Mouse (Mus musculus): ENCODE measurements at regions not wholly inside any gene's neighbourhood (a gene's known extent, or its start where the extent isn't known, plus 50 kb on each side); places are given as distances from the start of the nearest gene placed in this dataset.

DNA sequence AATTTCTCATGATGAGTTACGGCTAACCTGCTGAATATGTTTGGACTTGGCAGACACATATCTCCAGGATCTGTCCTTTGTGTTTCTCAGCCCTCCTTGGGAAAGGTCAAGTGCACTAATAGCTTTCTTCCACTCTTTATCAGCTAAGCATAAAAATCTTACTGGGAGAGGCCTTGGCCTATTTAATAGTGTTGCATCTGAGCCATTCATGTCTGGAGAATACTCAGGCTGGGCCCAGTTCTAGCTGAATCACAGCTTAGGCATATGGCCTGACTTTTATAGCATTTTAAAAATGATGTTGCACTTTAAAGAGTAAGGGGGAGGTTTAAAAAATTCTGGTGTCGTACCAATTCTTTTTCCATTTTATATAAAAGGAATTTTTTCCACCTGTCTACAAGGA lies 166.4 kb upstream of the Tas2r134 start:
- H3K4me1 ChIP-seq (ENCODE audit: control insufficient read depth, insufficient read depth, low read length) = peaks cover 6% of the 10 kb centered on the region

DNA sequence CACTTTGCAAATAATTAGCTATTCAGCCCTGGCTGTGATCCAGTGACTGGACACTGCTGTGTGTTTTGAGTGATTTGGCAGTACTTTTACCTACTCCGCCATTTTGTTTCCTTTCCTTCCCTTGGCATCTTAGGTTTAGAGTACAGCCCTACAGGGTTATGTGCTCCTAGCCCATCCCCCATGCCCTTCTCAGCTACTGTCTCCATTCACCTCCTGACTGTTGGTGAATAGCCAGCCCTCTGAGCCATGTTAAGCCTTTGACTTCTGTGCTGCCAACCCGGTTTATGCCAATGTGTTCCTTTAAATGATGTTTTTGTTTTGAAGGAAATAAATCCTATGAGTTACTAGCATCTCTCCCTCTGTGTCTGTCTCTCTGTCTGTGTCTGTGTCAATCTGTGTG lies 167.8 kb upstream of the Tas2r134 start:
- Histone ChIP-seq H3K27ac (ENCODE audit: insufficient read depth, low read length) (no peak overlapping the region), H3K4me3 (ENCODE audit: insufficient read depth, low read length) (no peak overlapping the region), H3K4me1 (ENCODE audit: control insufficient read depth, insufficient read depth, low read length) (peaks cover 2% of the 10 kb centered on the region)
- TF ChIP-seq POLR2A (IDR thresholded peaks at IDR 0.05; ENCODE audit: low read depth, low read length) = no peak
- no peak for TF ChIP-seq CTCF (IDR thresholded peaks at IDR 0.05; ENCODE audit: borderline replicate concordance, insufficient read depth, low read length)

More for the DNA sequence above, 166.4 kb upstream of the Tas2r134 start:
- no peak overlapping the region for H3K4me3 ChIP-seq (ENCODE audit: insufficient read depth, low read length)
- TF ChIP-seq CTCF (IDR thresholded peaks at IDR 0.05; ENCODE audit: borderline replicate concordance, insufficient read depth, low read length) = no peak
- no peak for TF ChIP-seq POLR2A (IDR thresholded peaks at IDR 0.05; ENCODE audit: low read depth, low read length)
- peak overlapping the region; percentile 34; the same call in 1 of the 2 replicates for H3K27ac ChIP-seq (ENCODE audit: insufficient read depth, low read length)

DNA sequence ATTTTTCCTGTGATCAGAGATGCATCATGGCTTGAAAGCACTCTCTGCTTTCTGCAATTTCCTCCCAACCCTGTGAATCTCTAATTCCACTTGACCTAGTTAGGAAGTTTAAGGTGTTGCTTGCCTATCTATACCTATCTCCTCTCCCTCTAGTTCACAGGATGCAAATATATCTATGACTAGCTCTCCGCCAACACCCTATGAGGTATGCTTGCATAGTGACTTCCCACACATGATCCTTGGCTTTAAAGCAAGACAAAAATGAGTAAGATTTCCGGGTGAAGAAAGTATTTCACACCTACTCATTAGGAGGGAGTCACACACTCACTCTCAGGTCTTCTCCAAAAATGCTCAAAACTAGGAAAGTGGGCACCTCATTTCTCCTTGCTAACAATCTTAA lies 169.6 kb upstream of the Tas2r134 start:
- Histone ChIP-seq H3K4me3 (ENCODE audit: insufficient read depth, low read length) (no peak overlapping the region), H3K4me1 (ENCODE audit: control insufficient read depth, insufficient read depth, low read length) (no peaks in the 10 kb centered on the region), H3K27ac (ENCODE audit: insufficient read depth, low read length) (no peak overlapping the region)
- TF ChIP-seq POLR2A (IDR thresholded peaks at IDR 0.05; ENCODE audit: low read depth, low read length) = no peak
- no peak for TF ChIP-seq CTCF (IDR thresholded peaks at IDR 0.05; ENCODE audit: borderline replicate concordance, insufficient read depth, low read length)

DNA sequence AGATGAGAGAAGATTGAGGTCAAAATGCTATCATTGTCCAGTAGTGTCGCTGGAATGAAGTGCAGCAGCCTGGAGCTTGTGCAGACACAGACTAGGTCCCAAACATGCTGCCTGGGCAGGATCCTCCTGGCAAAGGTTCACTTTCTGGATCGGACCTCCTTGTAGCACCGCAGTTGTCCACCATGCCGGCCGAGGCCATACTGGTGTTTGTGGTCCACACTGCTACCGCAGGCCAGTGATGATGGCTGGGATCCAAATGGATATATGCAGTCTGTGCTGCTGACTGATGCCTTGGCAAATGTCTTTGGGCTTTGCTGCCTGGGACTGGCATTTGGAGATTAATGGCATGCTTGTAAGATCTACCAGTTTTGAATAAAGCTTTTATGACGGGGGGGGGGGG lies 174.5 kb upstream of the Tas2r134 start:
- TF ChIP-seq CTCF (IDR thresholded peaks at IDR 0.05; ENCODE audit: borderline replicate concordance, insufficient read depth, low read length) (no peak), POLR2A (IDR thresholded peaks at IDR 0.05; ENCODE audit: low read depth, low read length) (no peak)
- no peaks in the 10 kb centered on the region for H3K4me1 ChIP-seq (ENCODE audit: control insufficient read depth, insufficient read depth, low read length)

DNA sequence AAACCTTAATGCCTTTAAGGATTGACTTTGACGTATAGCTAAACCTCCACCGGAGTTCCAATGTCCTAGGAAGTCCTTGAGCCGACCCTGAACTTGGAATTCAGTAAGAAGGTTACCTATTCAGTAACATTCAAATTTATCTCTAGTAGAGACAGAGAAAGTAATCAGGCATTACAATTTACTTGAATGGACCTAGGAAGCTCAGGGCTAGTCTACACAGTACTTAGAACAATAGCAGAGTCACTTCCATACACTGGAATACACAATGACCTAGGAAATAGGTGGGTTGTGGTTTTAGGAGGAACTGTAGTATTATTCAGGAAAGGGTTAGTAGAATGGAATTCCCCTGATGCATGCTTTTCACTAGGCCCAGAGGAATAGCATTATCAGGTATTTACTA lies 179.2 kb upstream of the Tas2r134 start:
- Histone ChIP-seq H3K27ac (ENCODE audit: insufficient read depth, low read length) (no peak overlapping the region), H3K4me3 (ENCODE audit: insufficient read depth, low read length) (no peak overlapping the region)
- TF ChIP-seq CTCF (IDR thresholded peaks at IDR 0.05; ENCODE audit: borderline replicate concordance, insufficient read depth, low read length) (no peak), POLR2A (IDR thresholded peaks at IDR 0.05; ENCODE audit: low read depth, low read length) (no peak)

More for the DNA sequence above, 174.5 kb upstream of the Tas2r134 start:
- H3K27ac ChIP-seq (ENCODE audit: insufficient read depth, low read length) = no peak overlapping the region
- no peak overlapping the region for H3K4me3 ChIP-seq (ENCODE audit: insufficient read depth, low read length)

DNA sequence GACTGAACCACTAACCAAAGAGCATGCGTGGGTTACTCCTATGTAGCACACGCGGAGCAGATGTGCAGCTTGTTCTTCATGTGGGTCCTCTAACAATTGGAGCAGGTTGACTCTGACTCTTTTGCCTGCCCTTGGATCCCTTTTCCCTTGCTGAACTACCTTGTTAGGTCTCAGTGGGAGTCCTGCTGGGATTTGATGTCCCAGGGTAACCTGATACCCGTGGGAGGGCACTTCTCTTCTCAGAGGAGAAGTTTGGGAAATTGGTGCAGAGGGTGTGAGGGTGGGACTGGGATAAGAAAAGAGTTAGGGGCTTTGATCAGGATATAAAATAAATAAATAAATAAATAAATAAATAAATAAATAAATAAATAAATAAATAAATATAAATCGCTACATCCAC lies 179.7 kb upstream of the Tas2r134 start:
- Histone ChIP-seq H3K4me1 (ENCODE audit: control insufficient read depth, insufficient read depth, low read length) (no peaks in the 10 kb centered on the region), H3K27ac (ENCODE audit: insufficient read depth, low read length) (no peak overlapping the region)
- TF ChIP-seq POLR2A (IDR thresholded peaks at IDR 0.05; ENCODE audit: low read depth, low read length) = no peak
- no peak for TF ChIP-seq CTCF (IDR thresholded peaks at IDR 0.05; ENCODE audit: borderline replicate concordance, insufficient read depth, low read length)

More for the DNA sequence above, 179.2 kb upstream of the Tas2r134 start:
- no peaks in the 10 kb centered on the region for H3K4me1 ChIP-seq (ENCODE audit: control insufficient read depth, insufficient read depth, low read length)

DNA sequence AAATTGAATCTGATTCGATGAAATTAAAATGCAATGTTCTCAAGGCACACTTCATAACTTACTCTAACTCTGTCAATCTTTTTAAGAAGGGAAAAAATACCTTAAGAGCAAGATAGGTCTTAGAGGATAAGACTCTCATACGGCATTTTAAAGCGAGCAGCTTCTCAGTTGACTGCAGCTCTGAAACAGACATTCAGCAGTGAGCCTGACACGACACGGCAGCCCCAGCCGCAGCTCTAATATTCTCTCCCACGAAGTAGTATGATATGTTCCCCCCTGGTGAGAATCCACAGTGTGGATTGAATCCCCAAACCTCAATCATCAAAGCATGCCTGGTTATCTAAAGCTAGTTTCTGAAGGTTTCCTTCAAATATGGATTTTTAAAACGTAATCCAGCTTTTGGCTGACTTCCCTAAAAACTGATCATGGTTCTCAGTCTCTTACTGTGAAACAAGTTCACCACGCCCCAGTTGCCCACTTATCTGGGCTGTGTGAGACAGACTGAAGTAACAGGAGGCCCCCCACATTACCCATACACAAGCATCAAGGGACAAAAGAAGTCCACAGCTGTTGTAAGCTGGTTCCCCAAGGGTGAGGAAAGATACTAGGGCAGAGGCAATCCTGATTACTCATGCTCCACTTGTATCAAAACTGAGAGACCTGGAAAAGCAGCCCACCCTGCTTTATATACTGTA lies 182.8 kb upstream of the Tas2r134 start:
- no peaks in the 10 kb centered on the region for H3K4me1 ChIP-seq (ENCODE audit: control insufficient read depth, insufficient read depth, low read length)
- H3K4me3 ChIP-seq (ENCODE audit: insufficient read depth, low read length) = no peak overlapping the region
- TF ChIP-seq POLR2A (IDR thresholded peaks at IDR 0.05; ENCODE audit: low read depth, low read length) (no peak), CTCF (IDR thresholded peaks at IDR 0.05; ENCODE audit: borderline replicate concordance, insufficient read depth, low read length) (no peak)
- H3K27ac ChIP-seq (ENCODE audit: insufficient read depth, low read length) = no peak overlapping the region

More for the DNA sequence above, 179.7 kb upstream of the Tas2r134 start:
- H3K4me3 ChIP-seq (ENCODE audit: insufficient read depth, low read length) = no peak overlapping the region

DNA sequence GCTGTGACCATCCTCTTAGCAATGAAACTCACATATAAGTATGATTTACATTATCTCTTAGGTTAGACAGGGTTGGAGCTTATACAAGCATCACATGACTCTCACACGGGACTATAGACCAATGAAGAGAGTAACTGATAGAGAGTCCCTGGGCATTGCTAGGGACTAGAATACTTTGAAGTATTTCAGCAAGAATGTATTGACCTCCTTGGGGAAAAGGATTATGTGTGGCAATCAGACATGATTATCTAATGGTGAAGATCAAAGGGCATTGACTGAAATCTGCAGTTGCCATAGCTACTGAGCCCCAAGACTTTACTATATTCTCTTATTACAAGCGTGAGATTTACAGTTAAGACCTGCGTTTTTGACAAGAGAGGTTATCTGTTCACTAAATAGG lies 183.4 kb upstream of the Tas2r134 start:
- Histone ChIP-seq H3K27ac (ENCODE audit: insufficient read depth, low read length) (no peak overlapping the region), H3K4me1 (ENCODE audit: control insufficient read depth, insufficient read depth, low read length) (no peaks in the 10 kb centered on the region), H3K4me3 (ENCODE audit: insufficient read depth, low read length) (no peak overlapping the region)
- no peak for TF ChIP-seq POLR2A (IDR thresholded peaks at IDR 0.05; ENCODE audit: low read depth, low read length)
- TF ChIP-seq CTCF (IDR thresholded peaks at IDR 0.05; ENCODE audit: borderline replicate concordance, insufficient read depth, low read length) = no peak

DNA sequence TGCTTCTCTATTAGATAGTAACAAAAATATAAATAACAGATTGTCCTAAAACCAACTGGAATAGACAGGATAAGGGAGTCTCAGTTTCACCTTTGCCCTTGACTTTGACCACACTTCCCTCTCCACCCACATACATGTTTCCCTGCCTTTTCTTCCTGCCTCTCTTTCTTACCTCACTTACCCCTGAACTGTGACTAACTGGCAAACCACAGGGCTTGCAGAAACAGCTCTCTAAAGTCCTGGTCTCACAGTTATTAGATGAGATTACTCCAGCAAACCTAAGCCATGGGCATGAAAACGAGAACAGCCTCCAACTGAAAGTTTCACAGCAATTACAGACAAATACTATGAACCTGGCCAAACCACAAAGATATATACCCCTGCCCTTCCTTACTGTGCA lies 188.3 kb upstream of the Tas2r134 start:
- no peak for TF ChIP-seq CTCF (IDR thresholded peaks at IDR 0.05; ENCODE audit: borderline replicate concordance, insufficient read depth, low read length)
- no peak for TF ChIP-seq POLR2A (IDR thresholded peaks at IDR 0.05; ENCODE audit: low read depth, low read length)
- H3K4me1 ChIP-seq (ENCODE audit: control insufficient read depth, insufficient read depth, low read length) = 0 out of 2 replicates have a peak, but pooled peaks cover 3% of the 10 kb centered on the region
- peak overlapping the region; percentile 83 for H3K27ac ChIP-seq (ENCODE audit: insufficient read depth, low read length)
- H3K4me3 ChIP-seq (ENCODE audit: insufficient read depth, low read length) = no peak overlapping the region

DNA sequence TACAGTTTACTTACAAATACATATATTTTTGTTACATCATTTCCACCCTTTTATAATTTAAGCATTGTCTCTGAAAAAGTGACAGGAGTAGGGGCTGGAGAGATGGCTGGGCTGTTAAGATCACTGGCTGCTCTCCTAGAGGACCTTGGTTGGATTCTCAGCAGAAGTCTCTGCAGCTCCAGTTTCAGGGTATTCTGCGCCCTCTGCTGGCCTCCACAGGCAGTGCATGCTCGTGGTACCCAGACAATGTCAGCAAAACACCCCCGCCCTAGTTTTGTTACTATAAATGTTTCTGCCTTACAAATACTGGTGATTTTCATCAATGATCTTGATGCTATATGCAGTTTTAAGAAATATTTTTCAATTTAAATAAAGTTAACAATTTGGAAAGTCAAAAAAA lies 190.7 kb upstream of the Tas2r134 start:
- H3K27ac ChIP-seq (ENCODE audit: insufficient read depth, low read length) = no peak overlapping the region
- no peak overlapping the region for H3K4me3 ChIP-seq (ENCODE audit: insufficient read depth, low read length)
- 0 out of 2 replicates have a peak, but pooled peaks cover 3% of the 10 kb centered on the region for H3K4me1 ChIP-seq (ENCODE audit: control insufficient read depth, insufficient read depth, low read length)
- TF ChIP-seq POLR2A (IDR thresholded peaks at IDR 0.05; ENCODE audit: low read depth, low read length) (no peak), CTCF (IDR thresholded peaks at IDR 0.05; ENCODE audit: borderline replicate concordance, insufficient read depth, low read length) (peak; percentile 62; the same call in 1 of the 2 replicates)

Data from embryonic fibroblast, embryonic 13.5 days (primary cell).